Comparison of ENCODE assay signal across 10 mouse cellular contexts in genomic region chr10:89326383-89326782, GRCm38 (mm10). TPM values are rescaled to one million over a fixed set of nuclear protein-coding genes. Genes with fewer than 3 reads are reported as not detected.
"Had no signal": no experiment of that assay in that cellular context is flagged by ENCODE, and none has a peak within 500 bp of the region (broad histone marks: within the 10 kb centered on the region; RNA-seq: fewer than 3 reads in every experiment).

No protein-coding gene starts in this region.

- ATAC-seq: inflammation-experienced regulatory T-cells, adult 6 months; liver, embryonic 12.5 days had no signal

- H3K4me2 ChIP-seq: limb, embryonic 13.5 days; liver, embryonic 12.5 days; liver, embryonic 15.5 days; lung, embryonic 15.5 days had no signal

- H3K4me1 ChIP-seq: limb, embryonic 10.5 days; limb, embryonic 13.5 days; liver, embryonic 12.5 days; liver, embryonic 15.5 days; lung, embryonic 15.5 days; neural tube, embryonic 12.5 days had no signal

- H3K27me3 ChIP-seq: liver, embryonic 12.5 days; liver, embryonic 15.5 days; lung, embryonic 15.5 days; neural tube, embryonic 12.5 days had no signal

- H3K4me3 ChIP-seq: layer of hippocampus, adult 2 months; limb, embryonic 10.5 days; limb, embryonic 13.5 days; liver, embryonic 12.5 days; liver, embryonic 15.5 days; lung, embryonic 15.5 days; neural tube, embryonic 12.5 days had no signal

- H3K36me3 ChIP-seq: limb, embryonic 10.5 days; limb, embryonic 13.5 days; liver, embryonic 12.5 days; liver, embryonic 15.5 days; lung, embryonic 15.5 days; neural tube, embryonic 12.5 days had no signal

- H3K27ac ChIP-seq: layer of hippocampus, adult 2 months; limb, embryonic 10.5 days; limb, embryonic 13.5 days; liver, embryonic 12.5 days; liver, embryonic 15.5 days; lung, embryonic 15.5 days; neural tube, embryonic 12.5 days had no signal

- H3K9me3 ChIP-seq: limb, embryonic 10.5 days; limb, embryonic 13.5 days; liver, embryonic 12.5 days; liver, embryonic 15.5 days; lung, embryonic 15.5 days; megakaryocyte, embryonic 14.5 days; neural tube, embryonic 12.5 days had no signal

- H3K9ac ChIP-seq: limb, embryonic 13.5 days; liver, embryonic 12.5 days; liver, embryonic 15.5 days; lung, embryonic 15.5 days; neural tube, embryonic 12.5 days had no signal

RNA-seq across cellular contexts. Expression of gene Ano4, which starts 18.2 kb away (rescaled TPM):
- total RNA-seq: neutrophil, adult 5-6 weeks had no signal
- polyA plus RNA-seq: inflammation-experienced regulatory T-cells, adult 6 months had no signal
